Mouse (Mus musculus) heart, adult 2 months (tissue): ENCODE data around the gene Ubac1. TPM values are rescaled to one million over a fixed set of nuclear protein-coding genes. Genes with fewer than 3 reads are reported as not detected.
A peak's percentile ranks its signal among the peaks of the same experiment; 100 is the strongest.

Experiments
- DNase-seq, 2 experiments: peaks; one replicate each; pipeline ENCODE4 v3.0.0; 2021
- H3K27ac ChIP-seq: fragments of 200-600 bp; 2 replicates; pipeline ENCODE4 v1.8.1; 2022
- H3K27me3 ChIP-seq: fragments of 200-500 bp; 2 replicates; pipeline ENCODE4 v1.6.1; 2012; ENCODE audit warnings: mild to moderate bottlenecking, low read length, inconsistent platforms, mixed read lengths; ENCODE audit not compliant: control insufficient read depth, insufficient read depth
- H3K36me3 ChIP-seq: fragments of 200-500 bp; 2 replicates; pipeline ENCODE4 v1.6.1; 2012; ENCODE audit warnings: low read length, inconsistent platforms; ENCODE audit not compliant: control insufficient read depth, insufficient read depth
- H3K4me1 ChIP-seq: fragments of 200-500 bp; 2 replicates; pipeline ENCODE4 v1.6.1; 2011; ENCODE audit warnings: low read length; ENCODE audit not compliant: control insufficient read depth, insufficient read depth
- H3K4me3 ChIP-seq: fragments of 200-600 bp; 2 replicates; pipeline ENCODE4 v1.8.1; 2022
- H3K79me2 ChIP-seq: fragments of 200-500 bp; replicated peaks from 2 replicates; pipeline ENCODE4 v1.6.1; 2012; ENCODE audit warnings: mild to moderate bottlenecking, inconsistent platforms, low read length, moderate library complexity, mixed read lengths; ENCODE audit not compliant: control insufficient read depth, insufficient read depth
- H3K9ac ChIP-seq: fragments of 200-500 bp; 2 replicates; pipeline ENCODE4 v1.6.1; 2012; ENCODE audit warnings: low read depth, mild to moderate bottlenecking, control low read depth, inconsistent platforms, low read length, mixed read lengths
- CTCF ChIP-seq: fragments of 200-600 bp; IDR thresholded peaks from 2 replicates; pipeline ENCODE4 v1.8.1; 2022; ENCODE audit warnings: antibody characterized with exemption, mild to moderate bottlenecking, moderate library complexity
- EP300 ChIP-seq: fragments of 200-500 bp; IDR thresholded peaks from 2 replicates; pipeline ENCODE4 v1.6.1; 2011; ENCODE audit warnings: low read depth, low read length, control low read depth; ENCODE audit not compliant: insufficient read depth
- POLR2A ChIP-seq: fragments of 200-500 bp; IDR thresholded peaks from 2 replicates; pipeline ENCODE4 v1.6.1; 2011; ENCODE audit warnings: mild to moderate bottlenecking, low read depth, low read length, control low read depth; ENCODE audit not compliant: insufficient read depth
- WGBS: fragments of 180-500 bp; shearing (Covaris S2); methylation state at CpG from one replicate; pipeline ENCODE4 v1.1.7; 2018; 5-methylcytosine and 5-hydroxymethylcytosine counted together
- intact Hi-C: fragments of 180-260 bp; cut with DNase I; formaldehyde crosslinking; loops from one replicate; pipeline ENCODE4 v1.15.1; 2025
- long read RNA-seq: library from polyadenylated mRNA; stranded (forward); transcript quantifications from one replicate; pipeline ENCODE4 v2.0.0, GENCODE M21; 2021
- polyA plus RNA-seq: library from polyadenylated mRNA; depleted of rRNA; stranded (reverse); fragments of >200 nt; gene quantifications from 2 replicates; pipeline ENCODE4 v1.2.3, GENCODE M21; 2012; rRNA removed
- total RNA-seq, 2 experiments: library from RNA; stranded (reverse); gene quantifications; 2 replicates each; pipeline ENCODE4 v1.2.3; 2021

The Ubac1 gene
- 10 to 100 TPM; 86.3 to 92.0 TPM for total RNA-seq
- polyA plus RNA-seq, result 116 and 139 TPM in 2 replicates
- long read RNA-seq, transcript Ubac1-201 (10 exons, 1,852 nt), result major isoform, 127 of 164 reads
- long read RNA-seq, partial matches to known transcripts, result 1 of 164 reads
- long read RNA-seq, other reads (novel, unspliced or antisense), result 36 of 164 reads

DNA sequence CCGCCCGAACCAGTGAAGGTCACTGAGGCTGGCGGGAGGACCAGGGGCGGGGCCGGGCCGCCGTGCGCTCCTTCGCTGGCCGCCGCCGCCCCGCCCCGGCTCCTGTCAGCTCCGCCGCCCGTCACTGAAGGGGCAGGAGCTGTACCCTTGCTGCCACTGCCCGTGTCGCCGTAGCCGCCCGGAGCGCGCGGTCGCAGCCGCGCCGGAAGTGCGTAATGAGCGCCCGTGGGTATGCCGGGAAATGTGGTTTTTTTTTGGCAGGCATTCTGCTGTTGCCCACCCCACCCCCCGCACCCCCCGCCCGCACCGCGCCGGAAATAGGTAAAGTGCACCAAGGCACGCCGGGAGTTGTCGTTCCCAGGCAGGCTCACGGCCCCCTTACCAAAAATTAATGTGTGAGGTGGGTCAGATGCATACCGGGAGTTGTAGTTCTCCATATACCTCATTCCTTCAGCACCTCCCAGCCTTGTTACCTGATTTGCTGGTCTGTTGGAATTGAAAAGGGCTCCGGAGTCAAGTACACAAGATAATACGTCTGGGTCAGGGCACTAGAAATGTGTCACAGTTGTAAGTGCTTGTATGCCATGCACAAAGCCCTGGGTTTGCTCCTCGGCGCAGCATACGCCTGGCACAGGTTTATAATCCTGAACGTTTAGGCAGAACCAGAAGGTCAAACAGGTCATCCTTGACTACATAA lies at the start of gene Ubac1:
TSS of gene Ubac1 (minus strand) at position 187 of the 697 bp plus-strand sequence.
- peaks cover 9% of the 10 kb centered on the region for H3K4me1 ChIP-seq
- H3K27ac ChIP-seq, result peak within 1 kb of the TSS; percentile 96
- H3K36me3 ChIP-seq, result peaks cover 12% of the 10 kb centered on the region
- DNase-seq, result peak; percentile 90 to 95
- H3K4me3 ChIP-seq, result peak within 1 kb of the TSS; percentile 86
- H3K9ac ChIP-seq, result peak within 1 kb of the TSS; percentile 98
- 6% methylated on average over 50 of the region's 50 CpGs for WGBS
- intact Hi-C loops, result loop anchor here (1.0 to 10.0 kb wide), 3 partner anchors 39 to 187 kb away; partner anchors contain the start of gene Camsap1
- 0 out of 2 replicates have a peak, but pooled peaks have one; percentile 2 for TF ChIP-seq CTCF
- no peak for TF ChIP-seq EP300
- peak; percentile 44; the same call in 1 of the 2 replicates for TF ChIP-seq POLR2A
- H3K79me2 ChIP-seq, result peaks cover 7% of the 10 kb centered on the region
- H3K27me3 ChIP-seq, result no peaks in the 10 kb centered on the region

DNA sequence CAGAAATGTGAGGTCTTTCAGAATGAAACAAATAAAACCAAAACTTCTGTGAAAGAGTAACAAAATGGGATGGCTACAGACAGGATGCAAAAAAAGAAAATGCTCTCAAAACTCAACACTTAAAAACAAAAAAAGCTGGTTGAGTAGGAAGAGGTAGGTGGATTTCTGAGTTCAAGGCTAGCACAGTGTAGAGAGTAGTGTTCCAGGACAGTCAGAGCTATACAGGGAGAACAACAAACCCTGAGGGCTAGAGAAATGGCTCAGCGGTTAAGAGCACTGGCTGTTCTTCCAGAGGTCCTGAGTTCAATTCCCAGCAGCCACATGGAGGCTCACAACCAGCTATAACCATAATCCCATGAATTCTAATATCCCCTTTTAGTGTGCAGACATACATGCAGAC lies 47.0 kb upstream of the Ubac1 start:
- Histone ChIP-seq H3K36me3 (no peaks in the 10 kb centered on the region), H3K4me1 (no peaks in the 10 kb centered on the region), H3K27me3 (no peaks in the 10 kb centered on the region), H3K27ac (no peak overlapping the region), H3K9ac (no peak overlapping the region), H3K4me3 (no peak overlapping the region), H3K79me2 (no peaks in the 10 kb centered on the region)
- TF ChIP-seq CTCF (no peak), POLR2A (no peak), EP300 (no peak)
- WGBS, result 81% methylated on average over 1 of the region's 1 CpGs
- intact Hi-C loops, result no loop called here
- no peak for DNase-seq

DNA sequence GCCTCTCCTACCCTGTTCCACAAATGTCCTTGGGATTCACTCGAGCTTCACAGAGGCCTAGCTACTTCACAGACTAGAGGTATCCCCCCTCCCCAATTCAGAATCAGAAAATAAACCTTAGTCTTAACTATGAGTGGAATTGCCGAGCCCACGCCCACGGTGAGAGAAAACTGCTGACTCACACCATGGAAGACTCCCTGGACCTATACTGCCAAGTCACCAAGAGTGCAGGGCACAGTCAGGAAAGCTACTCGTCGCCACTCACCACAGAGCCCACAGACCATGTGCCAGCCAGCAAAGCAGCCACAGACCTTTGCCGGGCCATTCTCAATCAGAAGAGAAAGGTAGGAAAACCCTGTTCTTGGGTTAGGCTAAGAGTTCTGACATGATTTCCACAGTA lies 46.6 kb upstream of the Ubac1 start:
- Histone ChIP-seq H3K9ac (no peak overlapping the region), H3K4me3 (no peak overlapping the region), H3K36me3 (no peaks in the 10 kb centered on the region), H3K4me1 (no peaks in the 10 kb centered on the region), H3K27me3 (no peaks in the 10 kb centered on the region), H3K79me2 (no peaks in the 10 kb centered on the region), H3K27ac (no peak overlapping the region)
- WGBS, result 62% methylated on average over 7 of the region's 7 CpGs
- no peak for TF ChIP-seq CTCF
- TF ChIP-seq POLR2A, result no peak
- no peak for TF ChIP-seq EP300
- DNase-seq, result no peak
- intact Hi-C loops, result no loop called here

DNA sequence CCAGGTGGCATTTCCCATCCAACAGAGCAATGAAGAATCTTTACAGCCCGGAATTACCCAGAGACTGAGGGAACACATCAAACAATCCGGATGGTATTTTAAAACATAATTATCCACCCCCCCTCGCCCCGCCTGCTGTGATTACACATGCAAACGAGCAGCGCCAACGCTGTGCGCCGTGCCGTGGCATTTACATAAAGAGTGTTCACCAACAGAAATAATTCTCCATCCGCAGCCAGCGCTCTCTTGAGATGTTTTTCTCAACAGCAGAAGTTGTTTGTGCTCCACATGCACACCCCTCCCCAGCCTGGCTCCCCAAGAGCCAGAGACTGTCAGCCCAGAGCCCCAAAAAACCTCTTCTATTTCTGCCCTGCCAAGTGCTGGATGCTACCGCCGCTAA lies 45.0 kb upstream of the Ubac1 start:
- no peak overlapping the region for H3K27ac ChIP-seq
- intact Hi-C loops, result no loop called here
- no peak for TF ChIP-seq EP300
- no peak for TF ChIP-seq CTCF
- no peak for TF ChIP-seq POLR2A
- H3K27me3 ChIP-seq, result no peaks in the 10 kb centered on the region
- H3K79me2 ChIP-seq, result no peaks in the 10 kb centered on the region
- no peak for DNase-seq
- WGBS, result 83% methylated on average over 14 of the region's 14 CpGs
- no peaks in the 10 kb centered on the region for H3K36me3 ChIP-seq
- no peak overlapping the region for H3K9ac ChIP-seq
- no peaks in the 10 kb centered on the region for H3K4me1 ChIP-seq
- H3K4me3 ChIP-seq, result no peak overlapping the region

DNA sequence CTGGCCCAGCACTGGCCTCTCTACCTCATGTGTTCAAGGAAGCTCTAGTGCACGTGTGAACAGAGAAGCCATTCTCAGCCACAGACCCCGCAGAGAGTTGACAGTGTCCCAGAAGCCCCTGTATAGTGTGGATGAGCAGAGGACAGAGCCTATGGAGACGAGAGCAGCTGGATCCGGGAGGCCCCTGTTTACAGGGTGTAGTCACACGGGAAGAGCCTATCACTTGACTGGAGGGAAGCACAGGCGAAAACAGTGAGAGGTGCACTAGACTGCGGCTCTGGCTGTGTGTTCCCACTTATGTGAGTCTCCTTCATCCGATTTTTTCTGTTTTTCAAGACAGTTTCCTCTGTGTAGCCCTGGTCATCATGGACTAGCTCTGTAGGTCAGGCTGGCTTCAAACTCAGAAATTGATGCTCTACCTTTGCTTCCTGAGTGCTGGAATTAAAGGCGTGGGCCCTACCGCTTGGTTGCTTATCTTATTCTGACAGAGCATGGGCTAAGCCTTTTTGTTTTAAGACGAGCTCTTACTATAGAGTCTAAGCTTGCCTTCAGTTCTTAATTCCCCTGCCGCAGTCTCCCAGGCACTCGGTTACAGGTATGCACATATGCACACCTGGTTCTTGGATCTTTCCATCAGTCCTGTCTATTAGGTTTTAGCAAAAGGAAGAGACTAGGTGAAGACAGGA lies 41.3 kb upstream of the Ubac1 start:
- no peak for TF ChIP-seq EP300
- TF ChIP-seq POLR2A, result no peak
- TF ChIP-seq CTCF, result no peak
- no peak overlapping the region for H3K27ac ChIP-seq
- H3K79me2 ChIP-seq, result no peaks in the 10 kb centered on the region
- intact Hi-C loops, result no loop called here
- H3K9ac ChIP-seq, result no peak overlapping the region
- no peaks in the 10 kb centered on the region for H3K36me3 ChIP-seq
- H3K4me1 ChIP-seq, result no peaks in the 10 kb centered on the region
- H3K4me3 ChIP-seq, result no peak overlapping the region
- no peak for DNase-seq
- WGBS, result 79% methylated on average over 13 of the region's 13 CpGs
- H3K27me3 ChIP-seq, result no peaks in the 10 kb centered on the region
